ENCODE assay signal across 12 mouse cellular contexts in the genomic region with DNA sequence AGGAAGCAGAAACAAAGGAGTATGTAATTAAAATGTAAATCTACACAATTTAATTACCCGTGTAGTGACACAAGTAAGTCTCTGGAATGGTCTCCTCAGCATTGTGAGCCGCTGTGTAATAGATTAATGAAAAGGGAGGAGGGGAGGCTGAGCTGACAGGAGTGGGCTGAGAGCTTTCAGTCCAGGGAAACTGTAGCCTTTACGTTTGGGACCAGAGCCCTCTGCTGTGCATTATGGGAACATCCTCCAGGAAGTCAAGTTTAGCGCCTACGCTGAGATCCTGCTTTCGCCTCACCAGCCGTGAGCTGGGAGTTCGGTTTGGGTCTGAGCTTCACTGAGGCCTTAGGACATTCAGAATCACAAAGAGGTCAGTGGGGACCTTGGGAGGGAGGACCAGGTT. TPM values are rescaled to one million over a fixed set of nuclear protein-coding genes. Genes with fewer than 3 reads are reported as not detected.
DNase-seq lines count a peak whose midpoint lies in the region; ATAC-seq and TF ChIP-seq lines count a peak whose summit lies in the region.
"Had no signal": no experiment of that assay in that cellular context is flagged by ENCODE, and none has a peak within 500 bp of the region (broad histone marks: within the 10 kb centered on the region; RNA-seq: fewer than 3 reads in every experiment).

No protein-coding gene starts in this region.

- WGBS in forebrain, embryonic 11.5 days, result 27% methylated on average over 8 of the region's 8 CpGs
- 24% methylated on average over 8 of the region's 8 CpGs for WGBS in forebrain, embryonic 10.5 days
- WGBS in hindbrain, embryonic 14.5 days, result 17% methylated on average over 8 of the region's 8 CpGs
- 18% methylated on average over 8 of the region's 8 CpGs for WGBS in olfactory bulb, adult 2 months

- TF ChIP-seq CTCF in olfactory bulb, adult 2 months (IDR thresholded peaks at IDR 0.05; ENCODE audit: insufficient read depth, low read depth, low read length), result 0 out of 2 replicates have a peak, but pooled peaks have one; percentile 25

- no peak overlapping the region for H3K4me2 ChIP-seq in forebrain, embryonic 11.5 days (ENCODE audit: low read depth, low read length, severe bottlenecking)
- H3K4me2 ChIP-seq in hindbrain, embryonic 14.5 days (replicated peaks), result no peak overlapping the region
- H3K4me2 ChIP-seq: heart, embryonic 11.5 days; liver, embryonic 15.5 days; stomach, embryonic 15.5 days had no signal

- no peaks in the 10 kb centered on the region for H3K4me1 ChIP-seq in forebrain, embryonic 11.5 days (replicated peaks; ENCODE audit: control insufficient read depth, insufficient read depth, low read length)
- peaks cover 6% of the 10 kb centered on the region; the same call in 1 of the 2 replicates for H3K4me1 ChIP-seq in forebrain, embryonic 10.5 days
- H3K4me1 ChIP-seq in hindbrain, embryonic 14.5 days (replicated peaks; ENCODE audit: control insufficient read depth, insufficient read depth, low read length), result 0 out of 2 replicates have a peak, but pooled peaks cover 3% of the 10 kb centered on the region
- peaks cover 12% of the 10 kb centered on the region for H3K4me1 ChIP-seq in olfactory bulb, adult 2 months (ENCODE audit: control insufficient read depth, insufficient read depth, low read length)
- H3K4me1 ChIP-seq: liver, embryonic 15.5 days; stomach, embryonic 15.5 days had no signal

- peaks cover 16% of the 10 kb centered on the region; the same call in 1 of the 2 replicates for H3K9me3 ChIP-seq in forebrain, embryonic 11.5 days (ENCODE audit: control insufficient read depth, low read length)
- H3K9me3 ChIP-seq in forebrain, embryonic 10.5 days, result peaks cover 30% of the 10 kb centered on the region
- H3K9me3 ChIP-seq in hindbrain, embryonic 14.5 days (ENCODE audit: control insufficient read depth, low read length), result peaks cover 23% of the 10 kb centered on the region
- H3K9me3 ChIP-seq: liver, embryonic 15.5 days; stomach, embryonic 15.5 days had no signal

- no peaks in the 10 kb centered on the region for H3K27me3 ChIP-seq in forebrain, embryonic 11.5 days (ENCODE audit: control insufficient read depth, insufficient read depth, low read length)
- no peaks in the 10 kb centered on the region for H3K27me3 ChIP-seq in forebrain, embryonic 10.5 days (ENCODE audit: poor library complexity, severe bottlenecking)
- H3K27me3 ChIP-seq in hindbrain, embryonic 14.5 days (ENCODE audit: control insufficient read depth, insufficient read depth, low read length), result no peaks in the 10 kb centered on the region
- H3K27me3 ChIP-seq: liver, embryonic 15.5 days; stomach, embryonic 15.5 days had no signal

- H3K9ac ChIP-seq in forebrain, embryonic 11.5 days (ENCODE audit: low read length), result peak overlapping the region; percentile 8; the same call in 1 of the 2 replicates
- no peak overlapping the region for H3K9ac ChIP-seq in hindbrain, embryonic 14.5 days
- H3K9ac ChIP-seq: liver, embryonic 15.5 days; stomach, embryonic 15.5 days had no signal

- no peak overlapping the region for H3K4me3 ChIP-seq in forebrain, embryonic 11.5 days (ENCODE audit: low read depth, low read length)
- no peak overlapping the region for H3K4me3 ChIP-seq in forebrain, embryonic 10.5 days
- H3K4me3 ChIP-seq in hindbrain, embryonic 14.5 days (replicated peaks; ENCODE audit: low read length), result no peak overlapping the region
- no peak overlapping the region for H3K4me3 ChIP-seq in olfactory bulb, adult 2 months (ENCODE audit: insufficient read depth, low read depth, low read length)
- H3K4me3 ChIP-seq: liver, embryonic 15.5 days; stomach, embryonic 15.5 days had no signal

- TF ChIP-seq POLR2A in olfactory bulb, adult 2 months (IDR thresholded peaks at IDR 0.05; ENCODE audit: insufficient read depth, low read depth, low read length), result no peak

- H3K36me3 ChIP-seq in forebrain, embryonic 11.5 days (ENCODE audit: control insufficient read depth, insufficient read depth, low read length), result peaks cover 6% of the 10 kb centered on the region; the same call in 1 of the 2 replicates
- peaks cover 14% of the 10 kb centered on the region for H3K36me3 ChIP-seq in forebrain, embryonic 10.5 days (replicated peaks)
- H3K36me3 ChIP-seq in hindbrain, embryonic 14.5 days (replicated peaks; ENCODE audit: control insufficient read depth, insufficient read depth), result peaks cover 18% of the 10 kb centered on the region
- H3K36me3 ChIP-seq: liver, embryonic 15.5 days; stomach, embryonic 15.5 days had no signal

- no peak overlapping the region for H3K27ac ChIP-seq in forebrain, embryonic 11.5 days (ENCODE audit: low read depth, low read length)
- no peak overlapping the region for H3K27ac ChIP-seq in forebrain, embryonic 10.5 days
- no peak overlapping the region for H3K27ac ChIP-seq in hindbrain, embryonic 14.5 days
- no peak overlapping the region for H3K27ac ChIP-seq in olfactory bulb, adult 2 months (ENCODE audit: insufficient read depth, low read depth, low read length)
- H3K27ac ChIP-seq: liver, embryonic 15.5 days; stomach, embryonic 15.5 days had no signal

- peak; percentile 58 for DNase-seq in forebrain, embryonic 11.5 days (ENCODE audit: low spot score)
- no peak for DNase-seq in forebrain, embryonic 10.5 days (ENCODE audit: extremely low spot score, low spot score)
- peak; percentile 50 for DNase-seq in lung, postnatal 10 days
- no peak for DNase-seq in lung, adult 18-20 months
- DNase-seq in hindbrain, embryonic 14.5 days (ENCODE audit: low spot score), result peak; percentile 82
- DNase-seq in T-cell, adult 2 months (ENCODE audit: low spot score), result no peak
- no peak for DNase-seq in thymus, postnatal 0 days (ENCODE audit: low spot score)

- ATAC-seq in forebrain, embryonic 11.5 days (replicated peaks; ENCODE audit: low FRiP score), result no peak
- ATAC-seq in hindbrain, embryonic 14.5 days (ENCODE audit: low FRiP score), result peak; percentile 73

RNA-seq across cellular contexts. Expression of gene Zfp663, which starts 19.1 kb away (rescaled TPM):
- 4.7 and 5.8 TPM in 2 replicates for polyA plus RNA-seq in forebrain, embryonic 11.5 days (2014; fragmentation: Nextera tagmentation; extraction: Ambion mirVana)
- polyA plus RNA-seq in forebrain, embryonic 10.5 days (2016; fragmentation: Nextera tagmentation; extraction: Ambion mirVana), result 4.7 and 4.9 TPM in 2 replicates
- polyA plus RNA-seq in hindbrain, embryonic 14.5 days (2014; fragmentation: Nextera tagmentation; extraction: Ambion mirVana), result 6.2 and 6.3 TPM in 2 replicates
- polyA plus RNA-seq in olfactory bulb, adult 2 months (2012; ENCODE audit: insufficient read depth, insufficient read length, low replicate concordance, missing spikeins), result not detected in 2 replicates
- 0.14 TPM in 1 of 2 replicates, not detected in the other for polyA plus RNA-seq in thymus, postnatal 0 days (2015; fragmentation: Nextera tagmentation; extraction: Ambion mirVana)
- polyA plus RNA-seq: C2C12; liver, embryonic 15.5 days had no signal

RNA-seq across cellular contexts. Expression of gene Elmo2, which starts 23.2 kb away (rescaled TPM):
- polyA plus RNA-seq in forebrain, embryonic 11.5 days (2014; fragmentation: Nextera tagmentation; extraction: Ambion mirVana), result 95.4 and 108 TPM in 2 replicates
- 83.7 and 86.4 TPM in 2 replicates for polyA plus RNA-seq in forebrain, embryonic 10.5 days (2016; fragmentation: Nextera tagmentation; extraction: Ambion mirVana)
- 99.7 and 100 TPM in 2 replicates for polyA plus RNA-seq in hindbrain, embryonic 14.5 days (2014; fragmentation: Nextera tagmentation; extraction: Ambion mirVana)
- 231 TPM in 1 of 2 replicates, not detected in the other for polyA plus RNA-seq in olfactory bulb, adult 2 months (2012; ENCODE audit: insufficient read depth, insufficient read length, low replicate concordance, missing spikeins)
- 39.8 and 42.8 TPM in 2 replicates for polyA plus RNA-seq in thymus, postnatal 0 days (2015; fragmentation: Nextera tagmentation; extraction: Ambion mirVana)

RNA-seq across cellular contexts. Expression of gene Zfp334, which starts 38.6 kb away (rescaled TPM):
- polyA plus RNA-seq in forebrain, embryonic 11.5 days (2014; fragmentation: Nextera tagmentation; extraction: Ambion mirVana), result 23.7 and 23.8 TPM in 2 replicates
- 20.3 and 21.1 TPM in 2 replicates for polyA plus RNA-seq in forebrain, embryonic 10.5 days (2016; fragmentation: Nextera tagmentation; extraction: Ambion mirVana)
- polyA plus RNA-seq in hindbrain, embryonic 14.5 days (2014; fragmentation: Nextera tagmentation; extraction: Ambion mirVana), result 12.4 and 12.5 TPM in 2 replicates
- not detected in 2 replicates for polyA plus RNA-seq in olfactory bulb, adult 2 months (2012; ENCODE audit: insufficient read depth, insufficient read length, low replicate concordance, missing spikeins)
- polyA plus RNA-seq in thymus, postnatal 0 days (2015; fragmentation: Nextera tagmentation; extraction: Ambion mirVana), result 0.54 and 0.60 TPM in 2 replicates

RNA-seq across cellular contexts. Expression of gene Ocstamp, which starts 50.7 kb away (rescaled TPM):
- 0.07 and 0.09 TPM in 2 replicates for polyA plus RNA-seq in forebrain, embryonic 11.5 days (2014; fragmentation: Nextera tagmentation; extraction: Ambion mirVana)
- polyA plus RNA-seq in forebrain, embryonic 10.5 days (2016; fragmentation: Nextera tagmentation; extraction: Ambion mirVana), result 0.05 and 0.15 TPM in 2 replicates
- not detected in 2 replicates for polyA plus RNA-seq in hindbrain, embryonic 14.5 days (2014; fragmentation: Nextera tagmentation; extraction: Ambion mirVana)
- not detected in 2 replicates for polyA plus RNA-seq in olfactory bulb, adult 2 months (2012; ENCODE audit: insufficient read depth, insufficient read length, low replicate concordance, missing spikeins)
- polyA plus RNA-seq in thymus, postnatal 0 days (2015; fragmentation: Nextera tagmentation; extraction: Ambion mirVana), result 0.03 TPM in 1 of 2 replicates, not detected in the other
- polyA plus RNA-seq: C2C12; heart, embryonic 11.5 days had no signal

Comparison
In these comparisons a context has a peak if more than half of its experiments do, and no peak if none do; other contexts are left out.
1. DNase-seq: peak in forebrain, embryonic 11.5 days (single experiment), lung, postnatal 10 days (single experiment) and hindbrain, embryonic 14.5 days (single experiment); none in forebrain, embryonic 10.5 days (single experiment), lung, adult 18-20 months (0 of 2), T-cell, adult 2 months (single experiment) and thymus, postnatal 0 days (single experiment).